Mouse (Mus musculus) frontal cortex, postnatal 36 days (tissue): ENCODE data around the gene Gm49510.

Experiments
- DNase-seq, 2 experiments: peaks; one replicate each; pipeline ENCODE4 v3.0.0; 2022; ENCODE audit warnings: low spot score in 2 of 2

Gene Gm49510

DNA sequence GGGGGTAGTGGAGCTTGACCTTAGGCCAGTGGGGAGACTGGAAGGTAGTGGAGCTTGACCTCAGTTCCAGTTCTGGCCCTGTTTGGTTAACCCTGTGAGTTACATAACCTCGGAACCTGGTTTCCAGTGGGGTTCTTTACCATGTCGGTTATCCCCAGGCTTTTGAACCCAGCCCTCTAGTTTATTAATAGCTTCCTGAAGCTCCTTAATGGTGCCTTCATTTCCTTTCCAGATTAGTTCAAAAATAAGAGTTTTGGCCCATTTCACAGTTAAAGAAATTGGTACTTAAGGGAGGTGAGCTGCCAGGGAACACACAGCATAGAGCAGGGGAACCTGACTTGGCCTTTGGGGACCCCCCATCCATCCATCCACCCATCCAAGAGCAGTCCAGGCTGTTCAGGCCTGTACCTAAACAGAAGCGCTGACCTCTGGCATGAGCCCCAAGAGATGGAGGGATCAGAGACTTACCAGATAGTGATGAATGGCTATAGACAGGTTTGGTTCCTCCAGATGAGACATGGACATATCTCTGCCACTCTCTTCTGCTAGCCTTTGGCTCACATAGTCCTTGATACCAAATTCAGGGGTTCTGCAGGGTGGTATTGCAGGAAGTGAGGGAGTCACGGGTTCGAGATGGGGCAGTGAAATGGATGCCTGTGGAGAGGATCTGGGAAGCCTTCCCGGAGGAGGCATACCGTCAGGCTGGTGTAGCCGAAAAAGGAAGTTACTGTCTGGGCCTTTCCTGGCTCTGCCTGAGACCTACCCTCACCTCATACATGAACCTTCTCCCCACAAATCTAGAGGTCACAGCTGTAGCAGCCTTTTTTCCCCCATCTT, 15.6 kb downstream of the Gm49510 start:
- peak in 1 of 2 experiments; percentile 37 for DNase-seq

DNA sequence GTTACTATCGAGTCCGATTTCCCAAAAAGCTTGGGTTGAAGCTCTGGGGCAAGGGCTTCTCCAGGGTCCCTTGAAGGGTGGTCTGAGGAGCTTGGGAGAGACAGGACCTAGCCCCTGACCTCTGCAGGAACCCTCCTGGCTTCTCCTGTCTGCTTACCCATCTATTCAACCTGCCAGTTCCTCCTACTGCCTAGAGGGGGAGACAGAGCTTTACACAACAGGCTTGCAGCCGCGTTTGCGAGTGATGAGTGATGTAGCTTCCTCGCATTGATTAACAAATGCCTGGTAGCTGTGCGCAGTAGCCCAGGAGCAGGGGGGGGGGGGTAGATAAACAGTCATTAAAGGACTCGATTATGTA, 16.2 kb downstream of the Gm49510 start:
- peak; percentile 53 to 77 for DNase-seq

- DNase-seq: peak in 1 of 2 experiments; percentile 49
Measured at GRCm38 (mm10) chr15:78916052-78916826, 16.8 kb downstream of the Gm49510 start.

DNA sequence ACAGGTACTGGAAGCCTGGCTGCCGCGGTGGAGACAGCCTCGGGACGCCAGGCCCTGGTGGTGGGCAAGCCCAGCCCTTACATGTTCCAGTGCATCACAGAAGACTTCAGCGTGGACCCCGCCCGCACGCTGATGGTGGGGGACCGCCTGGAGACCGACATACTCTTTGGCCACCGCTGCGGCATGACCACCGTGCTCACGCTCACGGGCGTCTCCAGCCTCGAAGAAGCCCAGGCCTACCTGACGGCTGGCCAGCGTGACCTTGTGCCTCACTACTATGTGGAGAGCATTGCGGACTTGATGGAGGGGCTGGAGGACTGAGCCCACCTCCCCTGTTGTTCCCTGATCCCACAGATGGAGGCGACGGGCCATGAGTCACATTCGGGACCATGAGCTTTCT, 18.7 kb downstream of the Gm49510 start:
- no peak for DNase-seq

- DNase-seq: no peak
Measured at GRCm38 (mm10) chr15:78919914-78920313, 20.4 kb downstream of the Gm49510 start.

- no peak for DNase-seq
Measured at GRCm38 (mm10) chr15:78922700-78923099, 23.2 kb downstream of the Gm49510 start.

- DNase-seq: no peak
Measured at GRCm38 (mm10) chr15:78923585-78923984, 24.1 kb downstream of the Gm49510 start.

DNA sequence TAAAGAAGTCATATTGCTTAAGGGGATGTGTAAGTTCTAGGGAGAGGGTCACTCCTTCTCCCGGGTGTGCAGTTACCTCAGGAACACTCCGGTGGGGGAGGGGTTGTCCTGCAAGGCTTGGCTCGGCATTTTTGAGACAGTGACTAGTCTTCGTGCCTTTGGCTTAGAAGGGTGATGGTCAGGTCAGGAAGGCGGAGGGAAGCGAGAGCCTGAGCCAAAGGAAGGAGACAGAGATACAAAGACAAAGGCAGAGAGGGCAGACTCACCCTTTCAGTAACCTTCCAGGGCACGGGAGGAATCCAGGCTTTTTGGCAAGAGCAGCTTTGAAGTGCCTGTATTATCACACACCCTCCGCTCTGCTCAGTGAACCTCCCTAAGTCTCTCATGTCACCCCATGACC, 25.7 kb downstream of the Gm49510 start:
- DNase-seq: no peak

DNA sequence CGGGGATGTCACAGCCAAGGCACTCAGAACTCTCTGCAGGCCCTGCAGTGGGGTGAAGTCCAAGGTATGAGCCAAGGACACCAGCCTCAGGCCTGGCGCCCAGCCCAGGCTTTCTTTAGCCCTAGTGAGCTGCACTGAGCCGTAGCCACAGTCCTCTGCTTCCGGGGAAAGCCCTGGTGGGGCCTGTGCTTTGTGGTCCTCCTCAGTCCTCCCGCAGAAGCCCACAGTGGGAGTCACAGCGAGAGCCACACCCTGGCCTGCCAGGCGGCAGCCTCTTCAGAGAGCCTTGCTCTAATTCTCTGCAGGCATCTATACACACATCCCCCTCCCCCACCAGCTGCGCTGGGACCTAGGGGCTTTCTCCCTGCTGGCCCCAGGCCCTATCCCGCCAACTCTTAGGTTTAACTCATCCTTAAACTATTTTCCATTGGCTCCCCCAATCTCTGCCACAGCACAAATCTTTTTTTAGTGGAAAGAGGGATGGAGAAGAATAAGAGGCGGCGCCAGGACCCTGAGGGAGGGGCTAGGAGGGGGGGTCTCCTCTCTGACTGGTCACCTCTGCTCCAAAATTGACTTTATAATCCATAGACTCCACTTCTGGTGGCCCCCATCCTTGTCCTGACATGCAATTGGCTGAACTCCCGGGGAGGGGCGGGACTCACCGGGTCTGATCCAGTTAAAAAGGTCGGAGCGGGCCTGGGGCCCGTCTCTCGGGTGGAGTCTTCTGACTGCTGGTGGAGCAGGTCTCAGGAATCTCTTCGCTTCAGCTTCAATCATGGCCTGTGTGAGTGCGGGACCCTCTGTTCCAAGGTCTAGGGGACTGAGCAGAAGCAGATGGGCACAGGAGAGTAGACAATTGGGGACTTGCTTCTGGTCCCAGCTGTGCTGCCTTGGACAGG, 26.8 kb downstream of the Gm49510 start, which contains the start of gene Lgals1:
Lgals1 (plus strand) TSS at position 705 of the 899 bp plus-strand sequence.
- no peak for DNase-seq

- no peak for DNase-seq
Measured at GRCm38 (mm10) chr15:78927021-78927787, 27.7 kb downstream of the Gm49510 start.

- peak in 1 of 2 experiments; percentile 42 for DNase-seq
Measured at GRCm38 (mm10) chr15:78927788-78928457, 28.5 kb downstream of the Gm49510 start.

- DNase-seq: no peak
Measured at GRCm38 (mm10) chr15:78928539-78928938, 29.1 kb downstream of the Gm49510 start.

DNA sequence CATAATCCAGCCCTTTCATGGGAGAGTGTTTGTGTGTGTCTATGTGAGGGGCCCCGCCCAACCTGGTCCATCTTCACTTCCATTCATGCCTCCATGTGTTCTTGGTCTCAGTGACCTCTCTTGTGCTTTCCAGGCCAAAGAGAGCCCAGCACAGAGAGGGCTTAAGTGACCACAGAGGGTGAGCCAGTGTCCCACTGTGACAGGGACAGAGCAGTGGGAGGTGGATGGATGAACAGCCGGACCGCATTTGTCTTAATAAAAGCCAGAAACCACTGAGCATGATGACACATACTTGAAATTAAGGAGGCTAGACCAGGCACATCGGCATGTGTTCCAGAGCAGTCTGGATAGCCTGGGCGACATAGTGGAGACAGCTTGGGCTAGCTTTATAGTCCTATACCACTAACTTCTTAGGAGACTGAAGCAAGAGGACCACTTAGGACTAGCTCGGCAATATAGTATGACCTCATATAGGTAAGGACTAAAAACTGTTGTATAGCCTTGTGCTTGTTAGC, 30.8 kb downstream of the Gm49510 start:
- no peak for DNase-seq

- DNase-seq: no peak
Measured at GRCm38 (mm10) chr15:78930801-78931426, 31.4 kb downstream of the Gm49510 start.

- DNase-seq: no peak
Measured at GRCm38 (mm10) chr15:78931577-78931976, 32.1 kb downstream of the Gm49510 start.

DNA sequence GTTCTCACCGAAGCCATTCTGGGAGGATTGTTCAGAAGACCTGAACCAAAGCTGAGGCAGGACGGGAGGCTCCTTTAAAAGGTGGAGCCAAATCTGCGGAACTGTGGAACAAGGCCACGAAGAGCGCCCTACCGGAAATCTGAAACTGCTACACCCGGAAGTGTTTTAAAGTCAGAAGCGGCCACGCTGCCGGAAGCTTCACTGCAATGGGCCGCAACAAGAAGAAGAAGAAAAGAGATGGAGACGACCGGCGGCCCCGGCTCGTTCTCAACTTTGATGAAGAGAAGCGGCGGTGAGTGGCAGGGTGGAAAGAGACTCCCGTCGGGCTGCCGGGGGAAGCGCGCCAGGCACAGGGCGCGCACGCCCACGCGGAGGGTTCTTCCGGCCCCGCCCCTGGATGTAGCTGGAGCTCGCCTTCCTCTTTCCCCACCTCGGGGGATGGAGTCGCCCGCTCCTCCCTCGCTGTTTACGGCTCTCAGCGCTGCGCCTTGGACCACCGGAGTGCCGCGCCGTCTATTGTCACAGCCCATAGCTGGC, 35.4 kb downstream of the Gm49510 start, which contains the start of gene Nol12:
Nol12 (plus strand) TSS at position 150 of the 537 bp plus-strand sequence.
- DNase-seq: peak; percentile 85 to 94

GRCm38 (mm10) chr15:78936403-78936802, 36.9 kb downstream of the Gm49510 start:
- DNase-seq: no peak

DNA sequence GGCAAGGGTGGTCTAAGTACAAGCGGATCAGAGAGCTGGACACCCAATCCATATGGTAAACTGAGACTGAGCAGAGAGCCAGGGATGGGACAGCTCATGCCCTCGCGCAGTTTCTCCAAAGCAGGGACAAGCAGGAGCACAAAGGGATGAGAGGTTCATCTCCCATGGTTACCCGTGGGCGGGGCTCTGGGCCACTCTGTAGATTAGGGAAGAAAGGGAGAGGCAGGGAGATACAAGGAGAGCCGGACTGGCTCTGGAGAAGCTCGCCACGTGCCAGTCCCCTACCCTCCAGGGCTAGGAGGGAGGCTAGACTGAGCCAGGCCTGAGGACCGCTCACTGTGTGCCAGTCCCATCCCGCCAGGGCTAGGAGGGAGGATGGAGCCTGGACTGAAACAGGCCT, 37.8 kb downstream of the Gm49510 start:
- no peak for DNase-seq

- DNase-seq: no peak
Measured at GRCm38 (mm10) chr15:78937963-78938362, 38.5 kb downstream of the Gm49510 start.
